Mouse (Mus musculus) CH12.LX (cell line): ENCODE measurements around the gene Fam120a.

ENCODE experiments used
- CTCF ChIP-seq, 2 experiments: IDR thresholded peaks in 1 of 2; conservative IDR thresholded peaks in 1 of 2; 2 replicates each; pipeline ENCODE4 v1.5.1; 2011 to 2012; ENCODE audit warnings: low read depth in 2 of 2, low read length in 2 of 2, improper control_type of control experiment in 1 of 2, inconsistent platforms in 1 of 2, mild to moderate bottlenecking in 1 of 2, moderate library complexity in 1 of 2
- E2F4 ChIP-seq: IDR thresholded peaks from 2 replicates; pipeline ENCODE4 v1.6.1; 2011; ENCODE audit warnings: low read depth, low read length, improper control_type of control experiment; ENCODE audit not compliant: insufficient replicate concordance
- ELF1 ChIP-seq: IDR thresholded peaks from 2 replicates; pipeline ENCODE4 v1.6.1; 2014; ENCODE audit warnings: low read depth, mild to moderate bottlenecking, inconsistent platforms, low read length, improper control_type of control experiment
- EP300 ChIP-seq: IDR thresholded peaks from 2 replicates; pipeline ENCODE4 v1.6.1; 2011; ENCODE audit warnings: low read length, improper control_type of control experiment
- HCFC1 ChIP-seq: IDR thresholded peaks from 2 replicates; pipeline ENCODE4 v1.6.1; 2012; ENCODE audit warnings: low read depth, mild to moderate bottlenecking, inconsistent platforms, low read length, improper control_type of control experiment
- MAX ChIP-seq: IDR thresholded peaks from 2 replicates; pipeline ENCODE4 v1.6.1; 2011; ENCODE audit warnings: low read length, improper control_type of control experiment
- MEF2A ChIP-seq: IDR thresholded peaks from 2 replicates; pipeline ENCODE4 v1.6.1; 2014; ENCODE audit warnings: low read depth, mild to moderate bottlenecking, inconsistent platforms, low read length, improper control_type of control experiment, borderline replicate concordance
- MXI1 ChIP-seq: IDR thresholded peaks from 2 replicates; pipeline ENCODE4 v1.6.1; 2011; ENCODE audit warnings: mild to moderate bottlenecking, low read depth, low read length, improper control_type of control experiment
- POLR2A ChIP-seq: IDR thresholded peaks from 2 replicates; pipeline ENCODE4 v1.6.1; 2011; ENCODE audit warnings: low read depth, mild to moderate bottlenecking, improper control_type of control experiment, low read length
- RCOR1 ChIP-seq: conservative IDR thresholded peaks from 2 replicates; pipeline ENCODE4 v1.6.1; 2012; ENCODE audit warnings: low read depth, mild to moderate bottlenecking, inconsistent platforms, low read length, improper control_type of control experiment
- TBP ChIP-seq: conservative IDR thresholded peaks from 2 replicates; pipeline ENCODE4 v1.6.1; 2011; ENCODE audit warnings: low read depth, low read length, improper control_type of control experiment
- USF2 ChIP-seq: conservative IDR thresholded peaks from 2 replicates; pipeline ENCODE4 v1.6.1; 2011; ENCODE audit warnings: low read depth, low read length, improper control_type of control experiment

- TF ChIP-seq POLR2A (no peak), E2F4 (no peak), MAX (no peak), CTCF (conservative IDR thresholded peaks at IDR 0.05 in 1 of 2, IDR thresholded peaks at IDR 0.05 in 1 of 2; ENCODE audit: low read depth in 2 of 2, low read length in 2 of 2) (no peak), MEF2A (no peak), TBP (no peak), MXI1 (no peak), USF2 (no peak), HCFC1 (no peak), EP300 (no peak), ELF1 (no peak), RCOR1 (no peak)
Measured at GRCm38 (mm10) chr13:49001691-49002090, 33.9 kb upstream of the Fam120a start.
